Mouse (Mus musculus) WW6 (cell line): ENCODE results near the gene Ndufa11.

ENCODE experiments used
- DNase-seq: peaks from one replicate; pipeline ENCODE4 v3.0.0-alpha.2; 2013; ENCODE audit warnings: low read depth, low spot score

Gene Ndufa11

GRCm38 (mm10) chr17:56715914-56716654 lies 1.5 kb upstream of the Ndufa11 start:
- DNase-seq = no peak

DNA sequence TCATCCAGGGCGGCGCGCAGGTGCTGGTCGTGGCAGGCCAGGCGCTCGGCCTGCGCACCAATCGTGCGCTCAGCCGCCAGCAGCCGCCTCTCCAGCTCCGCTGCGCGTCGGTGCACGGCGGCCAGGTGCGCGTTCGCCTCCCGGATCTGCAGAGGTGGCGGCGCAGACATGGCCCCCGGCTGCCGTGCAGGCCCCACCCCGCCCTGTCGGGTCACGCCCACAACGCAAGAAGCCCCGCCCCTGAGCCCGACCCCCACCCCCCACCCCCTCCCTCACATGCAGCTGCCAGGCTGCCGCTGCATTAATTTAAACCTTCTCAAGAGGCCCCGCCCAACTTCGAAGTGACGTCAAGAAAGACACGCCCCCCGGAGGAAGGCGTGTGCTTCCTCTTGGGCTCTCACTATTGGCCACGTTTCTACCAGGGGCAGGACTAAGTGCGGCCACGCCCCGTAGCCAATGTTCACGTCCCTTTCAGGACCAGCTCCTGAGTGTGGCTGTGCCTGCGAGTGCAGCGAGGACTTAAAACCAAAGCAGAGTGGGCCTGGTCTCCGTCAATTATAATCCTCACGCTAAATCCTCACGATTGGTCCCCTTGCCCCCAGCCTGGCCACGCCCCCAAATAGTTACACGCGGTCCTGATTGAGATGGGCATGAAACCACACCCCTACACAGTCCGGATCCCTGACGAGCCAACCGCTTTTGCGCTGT lies 758 bp upstream of the Ndufa11 start:
- peak; percentile 98 for DNase-seq

DNA sequence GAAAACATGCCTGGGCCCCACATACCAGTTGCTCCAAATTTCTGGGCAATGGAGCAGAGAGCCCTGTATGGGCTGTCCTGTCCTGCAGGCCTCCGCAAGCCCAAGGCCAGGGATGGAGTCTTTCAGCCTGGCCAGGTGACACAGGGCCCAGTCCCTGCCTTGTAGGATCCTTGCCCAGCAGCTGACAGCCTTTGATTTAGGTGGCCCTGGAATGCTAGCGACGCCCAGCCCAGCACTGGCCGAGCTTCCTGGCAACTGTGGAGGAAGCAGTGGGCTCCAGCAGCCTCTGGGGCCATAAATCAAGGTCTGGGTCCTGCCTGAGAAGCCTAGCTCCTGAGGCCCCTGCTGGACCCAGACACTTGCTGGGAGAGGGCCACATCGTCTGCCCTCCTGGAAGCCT lies 4.9 kb downstream of the Ndufa11 start:
- no peak for DNase-seq

- DNase-seq = no peak
Measured at GRCm38 (mm10) chr17:56723419-56724161, 6.0 kb downstream of the Ndufa11 start.

- DNase-seq = no peak
Measured at GRCm38 (mm10) chr17:56727029-56727649, 9.6 kb downstream of the Ndufa11 start.

DNA sequence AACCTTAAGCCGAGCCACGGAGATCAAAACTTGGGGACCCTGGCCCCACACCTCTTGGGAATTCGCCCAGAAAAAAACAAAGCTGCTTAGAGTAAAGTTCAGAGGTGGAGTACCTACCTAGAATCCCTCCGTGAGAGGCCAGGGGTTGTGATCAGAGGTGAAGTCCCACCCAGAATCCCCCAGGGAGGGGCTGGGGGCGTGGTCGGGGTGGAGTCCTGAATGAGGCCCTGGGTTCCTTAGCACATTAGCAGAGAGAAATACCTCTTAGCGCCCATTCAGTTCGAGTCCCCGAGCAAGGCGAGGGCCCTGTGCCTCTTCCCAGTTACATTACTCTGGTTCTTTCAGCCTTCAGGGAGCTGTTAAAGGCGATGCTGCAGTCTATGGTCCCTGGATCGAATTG lies 10.1 kb downstream of the Ndufa11 start:
- DNase-seq = no peak

DNA sequence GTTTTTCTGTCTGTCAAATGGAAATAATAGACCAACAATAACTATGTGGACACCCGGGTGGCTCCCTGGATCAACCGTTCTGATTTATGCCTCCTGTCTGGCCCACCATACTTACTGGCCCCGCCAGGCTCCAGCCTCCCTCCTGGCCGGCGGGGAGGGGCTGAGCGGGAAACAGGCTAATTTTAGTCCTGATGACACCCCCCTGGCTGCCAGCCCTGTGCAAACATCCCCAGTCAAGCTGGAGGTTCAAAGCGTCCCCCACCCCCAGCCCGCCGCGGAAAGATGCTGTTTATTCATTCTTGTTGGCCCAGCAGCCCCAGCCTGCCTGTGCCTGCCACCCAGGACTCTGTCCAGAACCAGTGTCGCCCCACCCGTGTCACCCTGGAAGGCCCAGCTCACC lies 10.6 kb downstream of the Ndufa11 start:
- no peak for DNase-seq

- DNase-seq = no peak
Measured at GRCm38 (mm10) chr17:56729151-56729550, 11.6 kb downstream of the Ndufa11 start.

DNA sequence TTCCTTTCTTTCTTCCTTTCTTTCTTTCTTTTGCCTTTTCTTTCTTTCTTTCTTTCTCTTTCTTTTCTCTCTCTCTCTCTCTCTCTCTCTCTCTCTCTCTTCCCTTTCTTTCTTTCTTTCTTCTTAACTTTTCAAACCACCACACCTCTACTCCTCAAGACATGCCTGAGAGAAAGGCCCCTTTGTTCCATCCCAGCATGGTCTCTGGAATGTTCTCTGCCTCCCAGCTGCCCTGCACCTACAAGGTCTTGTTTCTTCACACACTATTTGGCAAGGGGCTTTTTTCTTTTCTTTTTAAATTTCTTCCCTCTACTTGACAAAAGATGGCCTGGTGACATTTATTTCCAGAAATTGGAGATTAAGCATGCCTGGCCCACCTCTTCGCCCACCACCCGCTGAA lies 12.1 kb downstream of the Ndufa11 start:
- DNase-seq = no peak

GRCm38 (mm10) chr17:56736534-56736933 lies 19.0 kb downstream of the Ndufa11 start:
- DNase-seq = no peak

GRCm38 (mm10) chr17:56738221-56738620 lies 20.7 kb downstream of the Ndufa11 start:
- no peak for DNase-seq

GRCm38 (mm10) chr17:56740118-56740787 lies 22.7 kb downstream of the Ndufa11 start:
- DNase-seq = no peak

DNA sequence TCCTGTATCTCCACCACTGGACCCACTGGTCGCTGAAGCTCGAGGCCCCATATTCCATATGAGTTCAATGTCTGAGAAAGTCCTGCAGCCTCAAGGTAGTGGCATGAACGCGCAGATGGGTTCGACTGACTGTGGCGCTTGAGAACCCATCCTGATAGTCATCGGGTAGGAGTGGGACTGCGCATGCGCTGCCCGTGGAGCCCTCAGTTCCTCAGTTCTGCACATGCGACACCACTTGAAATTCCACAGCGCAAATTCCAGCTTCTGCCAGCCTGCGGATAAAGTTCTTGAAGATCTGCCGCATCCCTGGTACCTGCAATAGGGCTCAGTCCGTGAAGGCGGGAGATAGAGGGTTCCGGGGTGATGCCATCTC lies 23.2 kb downstream of the Ndufa11 start:
- DNase-seq = no peak

DNA sequence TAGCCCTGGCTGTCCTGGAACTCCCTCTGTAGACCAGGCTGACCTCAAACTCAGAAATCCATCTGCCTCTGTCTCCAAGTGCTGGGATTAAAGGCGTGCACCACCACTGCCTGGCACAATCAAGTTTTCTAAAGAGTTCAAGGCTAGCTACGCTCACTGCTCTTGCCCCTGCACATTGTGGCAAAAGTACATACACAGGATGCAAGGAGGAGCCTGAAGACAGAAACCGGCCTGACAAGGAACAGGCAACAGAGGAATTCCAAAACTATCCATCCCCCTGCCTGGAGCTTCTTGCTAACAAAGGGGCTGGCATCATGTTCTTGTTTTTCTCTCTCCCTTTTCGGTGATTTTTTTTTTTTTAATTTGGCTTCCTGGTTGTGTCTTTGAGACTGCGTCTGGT lies 26.6 kb downstream of the Ndufa11 start:
- DNase-seq = no peak

GRCm38 (mm10) chr17:56751404-56752072 lies 34.0 kb downstream of the Ndufa11 start:
- DNase-seq = no peak

- DNase-seq = no peak
Measured at GRCm38 (mm10) chr17:56753452-56753851, 35.9 kb downstream of the Ndufa11 start.

- DNase-seq = no peak
Measured at GRCm38 (mm10) chr17:56754271-56755185, 37.0 kb downstream of the Ndufa11 start.

DNA sequence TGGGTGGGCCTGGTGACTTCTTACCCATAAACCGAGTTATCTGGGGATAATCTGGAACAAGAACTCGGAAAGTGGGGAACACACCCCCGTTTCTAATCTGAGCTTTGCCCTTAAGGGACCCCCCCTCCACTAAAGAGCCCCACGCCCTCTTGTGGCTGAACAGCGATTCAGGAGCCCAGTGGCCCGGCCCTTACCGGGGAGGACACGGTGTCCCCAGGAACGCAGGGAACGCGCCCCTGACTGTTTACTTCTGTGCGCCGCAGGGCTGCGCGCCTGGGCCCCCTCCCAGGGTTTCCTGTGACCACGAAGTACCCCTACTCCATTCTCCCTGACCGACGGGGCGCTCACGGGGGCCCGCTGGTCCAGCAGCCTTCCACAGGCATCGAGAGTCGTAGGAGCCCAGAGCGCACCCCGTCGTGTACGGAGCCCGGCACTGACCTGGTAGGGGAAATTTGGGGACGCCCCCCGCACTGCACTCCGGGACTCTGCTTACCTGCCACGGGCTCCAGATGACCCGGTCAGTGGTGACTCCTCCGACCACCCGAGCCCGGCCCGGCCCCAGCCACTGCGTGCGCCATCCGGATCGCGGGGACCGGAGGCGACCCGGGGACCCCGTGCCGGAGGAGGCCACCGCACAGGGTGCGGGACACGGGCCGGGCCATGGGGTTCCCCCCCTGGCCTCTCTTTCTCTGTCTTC lies 39.3 kb downstream of the Ndufa11 start:
- DNase-seq = no peak

- DNase-seq = no peak
Measured at GRCm38 (mm10) chr17:56757416-56758123, 40.0 kb downstream of the Ndufa11 start, which contains the start of gene Nrtn. Gene Nrtn (minus strand): TSS chr17:56757530.
